Mouse (Mus musculus): ENCODE data around the gene Nmnat2.

Gene Nmnat2

GRCm38 (mm10) chr1:153125287-153126275 lies 170.8 kb downstream of the Nmnat2 start:
- no peak for DNase-seq (ENCODE audit: low spot score)

DNA sequence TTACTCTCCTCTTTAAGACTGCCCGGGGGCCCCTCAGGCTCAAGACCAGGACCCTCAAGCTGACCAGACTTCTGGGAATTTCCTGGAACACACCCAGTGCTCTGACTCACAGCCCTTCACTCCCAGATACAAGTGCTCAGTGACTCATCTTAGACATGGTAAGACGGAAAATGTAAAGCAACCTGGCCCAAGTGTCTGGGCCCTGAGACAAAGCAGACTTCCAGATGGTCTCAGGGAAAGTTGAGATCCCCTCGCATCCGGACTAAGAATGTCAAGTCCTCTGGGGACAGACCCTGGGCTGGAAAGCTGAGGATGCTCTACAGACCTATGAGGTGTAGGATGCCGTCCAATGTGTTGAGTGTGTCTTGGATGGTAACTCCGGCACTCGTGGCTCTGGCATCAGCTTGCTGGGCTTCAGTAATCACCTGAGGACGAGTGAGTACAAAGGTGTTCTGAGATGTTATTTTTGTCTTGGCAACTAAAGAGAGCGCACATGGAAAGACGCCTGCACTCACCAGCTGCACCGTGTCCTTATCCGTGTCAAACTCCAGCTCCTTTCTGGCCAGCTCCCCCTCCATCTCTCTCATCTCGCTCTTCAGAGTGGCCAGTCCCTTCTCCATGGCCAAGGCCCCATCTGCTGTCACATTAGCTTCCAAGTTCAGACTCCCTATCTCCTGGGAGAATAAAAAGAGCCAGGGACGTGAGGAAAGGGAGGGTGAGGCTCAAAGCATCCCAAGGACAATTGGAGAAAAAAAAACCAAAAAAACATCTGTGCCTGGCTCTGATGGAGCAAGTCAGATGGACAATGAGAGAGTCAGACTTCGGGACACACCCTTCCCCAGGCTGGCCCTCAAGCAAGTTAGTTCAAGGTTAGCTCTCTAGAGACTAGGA lies 171.9 kb downstream of the Nmnat2 start:
- no peak for DNase-seq (ENCODE audit: low spot score)

DNA sequence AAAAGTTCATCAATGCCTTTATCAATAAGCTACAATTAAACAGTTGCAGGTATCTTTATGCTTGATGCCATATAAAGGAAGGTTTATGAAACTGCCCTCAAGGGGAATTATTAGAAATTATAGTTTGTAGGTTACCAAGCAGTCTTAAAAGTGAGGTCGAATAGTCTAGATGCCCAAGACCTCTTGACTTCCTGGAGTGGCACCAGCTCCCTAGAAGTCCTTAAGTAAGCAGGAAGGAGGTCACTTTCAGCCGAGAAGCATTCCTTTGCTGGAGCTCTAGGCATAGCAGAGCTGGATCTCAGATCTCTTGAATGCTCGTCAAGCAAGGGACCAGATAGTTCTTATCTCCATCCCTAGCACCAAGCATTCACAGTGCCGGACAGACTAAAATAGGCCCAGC lies 172.8 kb downstream of the Nmnat2 start:
- no peak for DNase-seq (ENCODE audit: low spot score)

GRCm38 (mm10) chr1:153128780-153129179 lies 174.0 kb downstream of the Nmnat2 start:
- DNase-seq (ENCODE audit: low spot score) = no peak

DNA sequence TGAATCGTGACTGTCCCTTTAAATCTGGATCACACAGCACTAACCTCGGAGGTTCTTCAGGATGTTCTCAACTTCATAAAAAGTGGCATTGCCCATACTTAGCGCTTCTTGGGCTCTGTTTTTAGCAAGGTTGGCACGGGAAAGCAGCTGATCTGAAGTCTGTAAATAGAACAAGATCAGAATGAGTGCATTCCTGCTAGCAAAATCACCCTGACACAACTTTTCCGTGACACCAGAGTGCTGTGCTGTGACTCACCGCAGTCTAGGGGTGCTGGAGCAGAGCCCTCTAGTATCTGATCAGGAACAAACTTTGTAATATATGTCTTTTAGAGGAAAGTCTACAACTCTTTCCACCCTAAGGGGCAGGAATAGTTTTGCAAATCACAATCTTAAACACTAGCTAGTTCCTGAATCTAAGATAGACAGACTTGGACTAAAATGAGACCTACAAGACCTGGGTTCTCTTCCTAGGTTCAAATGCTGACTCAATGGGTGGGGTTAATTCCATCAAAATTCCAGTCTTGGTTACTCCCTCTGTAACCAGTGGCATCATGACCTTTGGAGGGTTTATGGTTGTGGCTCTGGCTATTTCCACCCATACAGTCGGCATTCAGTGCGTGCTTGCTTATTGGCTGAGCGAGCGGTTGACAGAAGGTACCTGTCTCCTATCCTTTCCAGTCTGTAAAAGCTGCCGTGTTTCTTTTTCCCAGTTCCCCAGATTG lies 175.4 kb downstream of the Nmnat2 start:
- no peak for DNase-seq (ENCODE audit: low spot score)

DNA sequence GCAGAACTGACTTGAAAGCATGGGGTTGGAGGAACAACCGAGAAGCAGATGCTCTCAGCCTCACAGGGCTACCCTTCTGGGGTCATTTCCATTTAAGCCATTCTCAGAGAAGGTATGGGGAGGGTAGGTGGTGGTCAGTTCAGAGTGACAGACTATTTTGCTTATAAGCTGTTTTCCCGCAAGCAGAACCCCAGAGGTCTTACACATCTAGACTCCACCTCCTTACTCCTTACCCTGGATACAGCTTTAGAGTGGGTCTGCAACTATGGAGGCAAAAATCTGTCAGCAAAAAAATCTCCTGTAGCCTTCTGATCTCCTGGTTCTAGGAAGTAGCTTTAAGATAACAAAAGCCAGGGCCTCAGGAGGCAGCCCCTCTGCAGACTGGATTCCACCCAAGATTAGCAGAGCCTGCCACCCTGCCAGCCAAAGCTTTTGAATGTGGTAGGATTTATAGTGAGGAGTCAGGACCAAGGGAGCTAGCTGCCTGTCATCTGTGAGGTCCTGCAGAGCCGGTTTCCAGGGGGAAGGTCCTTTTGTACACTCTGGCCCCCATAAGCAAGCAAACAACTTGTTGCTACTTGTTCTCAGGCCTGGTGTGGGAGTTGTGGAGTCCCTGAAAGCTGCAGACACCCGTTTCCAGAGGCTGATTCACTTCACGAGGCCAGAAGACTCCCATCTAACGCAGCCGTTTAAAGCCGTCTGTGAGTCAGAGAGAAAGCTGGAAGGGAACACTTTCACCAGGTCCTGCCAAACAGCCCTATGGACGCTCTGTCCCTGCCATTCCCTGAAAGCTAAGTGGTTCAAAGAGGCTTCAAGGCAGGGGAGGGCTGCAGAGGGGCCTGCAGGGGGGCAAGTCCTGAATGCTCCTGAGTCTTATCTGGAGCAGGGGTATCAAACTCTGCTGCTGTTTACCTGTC lies 179.3 kb downstream of the Nmnat2 start:
- DNase-seq (ENCODE audit: low spot score) = no peak

- DNase-seq (ENCODE audit: low spot score) = no peak
Observed at GRCm38 (mm10) chr1:153136647-153137046, 181.9 kb downstream of the Nmnat2 start.

DNA sequence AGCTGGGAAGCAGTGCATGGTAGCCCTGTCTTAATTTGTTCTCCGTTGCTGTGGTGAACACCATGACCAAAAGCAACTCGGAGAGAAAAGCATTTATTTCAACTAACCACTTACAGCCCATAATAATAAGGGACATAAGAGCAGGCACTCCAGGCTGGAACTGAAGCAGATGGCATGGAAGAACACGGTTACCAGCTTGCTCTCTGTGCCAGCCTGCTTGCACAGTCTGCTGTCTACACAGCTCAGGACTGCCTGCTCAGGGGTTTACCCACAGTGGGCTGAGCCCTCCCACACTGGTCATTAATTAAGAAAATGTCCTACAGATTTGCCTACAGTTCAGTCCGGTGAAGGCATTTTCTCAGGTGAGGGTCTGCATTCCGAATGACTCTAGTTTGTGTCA lies 183.7 kb downstream of the Nmnat2 start:
- no peak for DNase-seq (ENCODE audit: low spot score)

- DNase-seq (ENCODE audit: low spot score) = no peak
Observed at GRCm38 (mm10) chr1:153139635-153140034, 184.8 kb downstream of the Nmnat2 start.

DNA sequence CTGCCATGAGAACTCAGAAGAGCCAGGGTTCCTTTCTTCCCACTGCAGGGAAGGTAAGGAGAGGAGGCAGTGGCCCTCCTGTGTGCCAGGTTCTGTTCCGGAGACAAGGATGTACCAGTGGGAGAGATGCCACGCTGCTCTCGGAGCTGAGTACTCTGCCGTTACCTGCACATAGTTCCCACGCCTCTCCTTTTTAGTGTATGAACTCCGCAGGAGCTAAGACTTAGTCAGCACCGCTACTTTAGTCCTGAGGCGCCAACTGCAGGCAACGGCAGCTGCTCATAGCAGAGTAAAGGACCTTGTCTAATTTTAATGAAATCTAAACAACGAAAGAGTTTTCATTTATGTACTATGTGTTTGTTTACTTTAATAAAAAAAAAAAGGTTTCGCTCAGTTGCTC lies 185.5 kb downstream of the Nmnat2 start:
- DNase-seq (ENCODE audit: low spot score) = no peak

DNA sequence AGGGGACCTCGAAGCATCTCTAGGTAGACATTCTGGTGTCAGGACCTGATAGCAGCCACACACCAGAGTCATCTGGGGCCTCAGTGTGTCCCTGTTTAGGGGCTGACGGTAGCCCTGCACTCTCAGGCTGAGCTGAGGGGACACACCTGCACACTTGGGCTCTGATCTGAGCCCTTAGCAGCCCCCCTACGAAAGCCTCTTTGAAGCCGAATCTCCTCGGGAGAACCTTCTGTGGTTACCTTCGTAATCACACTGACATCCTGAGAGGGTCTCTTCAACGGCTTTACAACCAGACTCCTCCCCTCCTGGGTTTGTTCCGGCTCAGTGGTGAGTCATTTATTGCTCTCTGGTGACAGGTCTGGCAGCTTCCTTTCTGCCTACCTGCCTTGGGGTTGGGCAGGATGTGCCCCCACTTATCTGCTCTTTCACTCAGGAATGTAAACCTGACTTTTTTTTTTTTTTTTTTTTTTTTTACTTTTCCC lies 186.0 kb downstream of the Nmnat2 start:
- DNase-seq (ENCODE audit: low spot score) = no peak

DNA sequence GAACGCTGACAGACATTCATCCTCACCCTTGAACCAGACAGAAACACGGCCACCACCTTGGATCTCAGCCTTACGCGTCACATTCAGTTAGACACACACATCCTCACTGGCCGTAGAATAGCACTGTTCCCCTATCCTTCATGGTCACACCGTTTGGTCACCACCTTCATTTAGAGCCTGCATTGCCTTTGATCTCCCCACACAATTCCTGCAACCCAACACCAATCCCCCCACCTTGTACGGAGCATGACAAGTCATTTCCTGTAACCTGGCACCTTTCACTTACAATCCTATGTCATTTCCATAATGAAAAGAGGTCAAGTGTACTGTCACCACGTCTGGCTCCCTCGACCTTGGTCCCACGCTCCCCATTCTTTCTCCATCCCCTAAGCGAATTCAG lies 189.2 kb downstream of the Nmnat2 start:
- DNase-seq (ENCODE audit: low spot score) = no peak

- DNase-seq (ENCODE audit: low spot score) = no peak
Observed at GRCm38 (mm10) chr1:153145791-153146190, 191.0 kb downstream of the Nmnat2 start.

GRCm38 (mm10) chr1:153152594-153152993 lies 197.8 kb downstream of the Nmnat2 start:
- DNase-seq (ENCODE audit: low spot score) = no peak

DNA sequence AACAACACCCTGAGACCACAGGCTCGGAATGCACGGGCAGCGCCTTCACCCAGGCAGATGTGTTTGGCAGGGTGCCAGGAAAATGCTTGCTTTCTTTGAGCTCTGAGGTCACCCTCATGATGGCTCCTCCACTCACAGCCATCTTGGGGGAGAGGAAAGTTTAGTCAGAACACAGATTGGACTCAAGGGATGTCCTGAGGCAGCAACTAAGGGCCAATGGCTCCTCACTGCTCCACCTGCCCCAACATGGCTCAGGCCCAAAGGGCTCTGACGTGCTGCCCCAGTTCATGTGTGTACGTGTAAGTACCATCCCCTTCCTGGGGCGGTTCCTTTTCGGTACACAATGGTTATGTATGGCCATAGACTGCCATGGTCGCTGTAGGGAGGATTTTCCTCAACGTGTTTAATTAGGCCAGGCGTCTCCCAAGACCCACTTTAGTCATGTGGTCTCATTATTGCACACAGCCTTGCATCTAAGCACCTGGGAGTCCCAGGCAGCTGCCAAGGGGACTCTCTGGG lies 198.9 kb downstream of the Nmnat2 start:
- peak; percentile 58 for DNase-seq (ENCODE audit: low spot score)

DNA sequence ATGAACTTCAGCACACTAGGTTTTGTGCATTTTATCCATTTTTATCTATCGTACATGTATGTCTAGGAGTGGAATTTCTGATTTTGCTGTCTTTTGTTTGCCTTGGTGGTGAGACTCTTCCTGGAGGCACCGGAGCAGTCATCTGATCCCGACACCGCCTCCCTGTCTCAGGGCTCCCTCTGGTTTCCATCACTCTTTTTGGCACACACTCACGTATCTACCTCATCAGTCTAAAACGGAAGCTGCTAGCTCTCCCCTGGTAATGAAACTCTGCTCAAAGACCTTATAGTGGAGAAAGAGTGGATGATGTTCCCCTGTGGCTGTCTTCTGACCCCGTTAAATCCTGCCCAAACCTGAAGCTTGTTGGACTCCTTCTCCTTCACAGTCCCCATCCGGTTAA lies 200.6 kb downstream of the Nmnat2 start:
- no peak for DNase-seq (ENCODE audit: low spot score)

GRCm38 (mm10) chr1:153157021-153157623 lies 202.3 kb downstream of the Nmnat2 start:
- no peak for DNase-seq (ENCODE audit: low spot score)

DNA sequence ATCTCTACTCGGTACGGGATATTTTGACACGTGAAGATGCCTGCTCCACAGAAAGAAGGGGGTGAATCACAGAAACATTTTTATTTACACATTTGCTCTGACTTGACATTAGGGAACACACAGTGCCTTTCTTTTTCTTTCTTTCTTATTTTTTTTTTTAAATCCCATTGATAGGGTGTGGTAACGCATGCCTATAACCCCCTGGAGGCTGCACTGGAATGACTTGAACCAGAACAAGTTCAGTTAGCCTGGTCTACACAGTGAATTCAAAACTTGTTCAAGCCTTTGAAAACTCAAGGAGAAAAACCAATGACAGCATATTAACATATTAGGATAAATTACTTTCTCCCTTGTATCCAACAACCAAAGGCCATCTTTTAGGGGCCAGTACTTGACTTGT lies 204.3 kb downstream of the Nmnat2 start:
- DNase-seq (ENCODE audit: low spot score) = peak; percentile 14

GRCm38 (mm10) chr1:153163831-153164230 lies 209.0 kb downstream of the Nmnat2 start:
- no peak for DNase-seq (ENCODE audit: low spot score)

DNA sequence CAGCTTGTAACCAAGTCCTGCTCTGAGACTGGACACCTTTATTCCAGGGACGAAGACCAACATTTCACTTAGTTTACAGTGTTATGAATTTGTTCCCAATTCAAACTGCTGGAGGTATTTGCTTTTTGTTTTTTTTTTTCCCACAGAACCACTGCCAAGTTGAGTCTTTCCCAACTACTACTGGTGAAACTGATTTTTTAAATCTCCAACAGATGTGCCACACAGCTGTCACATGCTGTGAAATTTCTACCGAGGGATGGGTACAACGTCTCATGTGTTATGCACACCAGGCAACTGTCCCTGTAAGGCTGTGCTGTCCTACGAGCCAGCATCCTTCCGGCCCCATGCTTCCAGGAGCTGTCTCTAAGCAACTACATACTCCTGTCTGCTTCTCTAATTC lies 213.5 kb downstream of the Nmnat2 start:
- no peak for DNase-seq (ENCODE audit: low spot score)
